Mouse (Mus musculus) spleen, adult 2 months (tissue): ENCODE measurements around the gene Pigw.

Experiments
- CTCF ChIP-seq: fragments of 200-500 bp; IDR thresholded peaks from 2 replicates; pipeline ENCODE4 v1.5.1; 2011; ENCODE audit warnings: mild to moderate bottlenecking, inconsistent platforms; ENCODE audit not compliant: insufficient read depth, insufficient read length, insufficient replicate concordance; ENCODE audit errors: extremely low read depth
- POLR2A ChIP-seq: fragments of 200-500 bp; IDR thresholded peaks from 2 replicates; pipeline ENCODE4 v1.6.1; 2011; ENCODE audit warnings: low read depth, low read length, inconsistent platforms

- no peak for TF ChIP-seq CTCF
- no peak for TF ChIP-seq POLR2A
Observed at GRCm38 (mm10) chr11:84827901-84828503, 52.1 kb downstream of the Pigw start.
